Mouse (Mus musculus) bone marrow, adult 2 months (tissue): ENCODE results near the gene Pradc1. TPM values are rescaled to one million over a fixed set of nuclear protein-coding genes. Genes with fewer than 3 reads are reported as not detected.

Source experiments
- H3K27ac ChIP-seq: fragments of 200-500 bp; 2 replicates; pipeline ENCODE4 v1.5.1; 2012; ENCODE audit warnings: low read depth, mild to moderate bottlenecking, control low read depth, inconsistent platforms, low read length; ENCODE audit not compliant: control insufficient read depth, poor library complexity, insufficient read depth
- H3K4me1 ChIP-seq: fragments of 200-500 bp; 2 replicates; pipeline ENCODE4 v1.6.1; 2011; ENCODE audit warnings: low read length; ENCODE audit not compliant: control insufficient read depth, insufficient read depth
- H3K4me3 ChIP-seq: fragments of 200-500 bp; replicated peaks from 2 replicates; pipeline ENCODE3; 2011; ENCODE audit warnings: mild to moderate bottlenecking, low read depth, low read length, control low read depth; ENCODE audit not compliant: control insufficient read depth
- CTCF ChIP-seq: fragments of 200-500 bp; IDR thresholded peaks from 2 replicates; pipeline ENCODE4 v1.5.1; 2011; ENCODE audit warnings: low read length, control low read depth; ENCODE audit not compliant: control insufficient read depth, insufficient read depth
- POLR2A ChIP-seq: fragments of 200-500 bp; IDR thresholded peaks from 2 replicates; pipeline ENCODE4 v1.6.1; 2011; ENCODE audit warnings: low read depth, mild to moderate bottlenecking, control low read depth, low read length, borderline replicate concordance; ENCODE audit not compliant: control insufficient read depth
- WGBS: fragments of 180-500 bp; shearing (Covaris S2); methylation state at CpG from one replicate; pipeline ENCODE4 v1.1.7; 2018; 5-methylcytosine and 5-hydroxymethylcytosine counted together
- polyA plus RNA-seq: library from polyadenylated mRNA; stranded (reverse); fragments of >200 nt; gene quantifications from 2 replicates; pipeline ENCODE4 v1.2.4, GENCODE M21; 2011; ENCODE audit warnings: low replicate concordance; ENCODE audit not compliant: missing spikeins, insufficient read depth, insufficient read length

The Pradc1 gene
- 3.5 and 16.0 TPM in 2 replicates for polyA plus RNA-seq

DNA sequence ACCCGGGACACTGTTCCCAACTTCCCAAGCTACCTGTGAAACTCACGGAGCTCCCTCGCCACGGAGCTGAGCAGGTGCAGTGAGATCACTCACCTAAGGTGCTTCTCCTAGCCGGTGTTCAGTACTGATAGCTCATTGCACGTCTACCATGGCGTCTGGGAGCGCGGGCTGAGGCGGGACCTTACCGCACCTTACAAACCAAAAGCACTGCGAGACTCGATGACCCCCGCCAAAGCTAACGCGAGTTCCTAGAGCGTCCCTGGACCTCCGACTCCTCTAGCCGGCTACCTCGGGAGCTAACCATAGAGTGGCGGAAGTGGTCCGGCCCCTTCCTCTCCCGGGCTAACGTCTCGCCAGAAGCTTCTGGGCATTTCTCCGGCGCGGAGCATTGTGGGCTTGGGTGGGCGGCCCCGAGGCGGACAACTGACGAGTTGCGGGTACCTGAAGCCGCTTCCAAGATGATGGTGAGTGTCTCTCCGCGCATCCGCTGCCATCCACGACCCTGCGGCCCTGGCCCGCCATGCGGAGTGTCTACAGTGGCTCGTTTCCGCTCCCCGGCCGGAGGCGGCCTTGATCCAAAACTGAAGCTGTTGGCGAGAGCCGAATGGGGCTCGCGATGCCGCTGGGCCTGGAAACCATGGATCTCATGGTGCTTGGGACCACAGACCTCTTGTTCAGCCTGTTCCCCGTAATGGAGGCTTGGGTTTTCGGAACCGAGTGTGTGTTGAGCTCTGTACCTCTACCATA lies at the start of gene Pradc1:
TSS of gene Pradc1 (minus strand) at position 307 of the 747 bp plus-strand sequence.
- peak within 1 kb of the TSS; percentile 90 for H3K27ac ChIP-seq
- TF ChIP-seq POLR2A (peak; percentile 59; the same call in 1 of the 2 replicates), CTCF (peak; percentile 1; the same call in 1 of the 2 replicates)
- peak within 1 kb of the TSS; percentile 90 for H3K4me3 ChIP-seq
- no peaks in the 10 kb centered on the region; the same call in 1 of the 2 replicates for H3K4me1 ChIP-seq
- WGBS = under 1% methylated on average over 54 of the region's 54 CpGs

DNA sequence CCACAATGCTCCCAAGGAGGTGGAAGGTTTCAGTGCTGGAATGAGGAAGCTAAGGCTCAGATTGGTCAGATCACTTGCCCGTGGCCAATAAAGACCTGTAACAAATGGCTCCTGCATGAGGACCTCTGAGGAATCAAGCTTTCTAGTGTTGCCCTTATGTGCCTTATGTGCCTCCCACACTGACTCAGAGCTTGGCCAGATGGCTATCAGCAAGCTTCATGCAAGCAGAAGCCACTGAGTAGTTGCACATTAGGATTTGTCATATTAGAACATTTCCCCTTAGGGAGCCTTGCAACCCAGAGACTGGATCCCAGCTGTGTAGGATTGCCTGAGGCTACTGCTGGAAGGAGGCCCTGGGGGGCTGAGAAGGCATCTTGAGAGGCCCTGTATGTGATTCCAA lies 48.6 kb upstream of the Pradc1 start:
- WGBS = 61% methylated on average over 1 of the region's 1 CpGs
- Histone ChIP-seq H3K4me3 (no peak overlapping the region), H3K27ac (no peak overlapping the region), H3K4me1 (no peaks in the 10 kb centered on the region)
- TF ChIP-seq CTCF (no peak), POLR2A (no peak)

DNA sequence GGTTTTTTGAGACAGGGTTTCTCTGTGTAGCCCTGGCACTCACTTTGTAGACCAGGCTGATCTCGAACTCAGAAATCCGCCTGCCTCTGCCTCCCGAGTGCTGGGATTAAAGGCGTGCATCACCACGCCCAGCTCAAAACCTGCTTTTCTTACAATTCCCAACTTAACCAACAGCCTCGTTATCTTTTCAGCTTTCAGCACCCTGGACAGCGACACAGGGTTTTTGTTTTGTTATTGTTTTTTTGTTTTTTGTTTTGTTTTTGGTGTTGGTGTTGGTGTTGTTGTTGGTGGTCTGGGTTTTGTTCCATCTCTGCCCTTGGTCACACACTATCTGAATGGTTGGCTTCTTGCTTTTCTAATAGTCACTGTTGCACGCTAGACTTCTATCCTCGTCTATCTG lies 46.4 kb upstream of the Pradc1 start:
- no peak for TF ChIP-seq POLR2A
- Histone ChIP-seq H3K4me3 (no peak overlapping the region), H3K27ac (no peak overlapping the region), H3K4me1 (no peaks in the 10 kb centered on the region)
- 52% methylated on average over 9 of the region's 9 CpGs for WGBS

DNA sequence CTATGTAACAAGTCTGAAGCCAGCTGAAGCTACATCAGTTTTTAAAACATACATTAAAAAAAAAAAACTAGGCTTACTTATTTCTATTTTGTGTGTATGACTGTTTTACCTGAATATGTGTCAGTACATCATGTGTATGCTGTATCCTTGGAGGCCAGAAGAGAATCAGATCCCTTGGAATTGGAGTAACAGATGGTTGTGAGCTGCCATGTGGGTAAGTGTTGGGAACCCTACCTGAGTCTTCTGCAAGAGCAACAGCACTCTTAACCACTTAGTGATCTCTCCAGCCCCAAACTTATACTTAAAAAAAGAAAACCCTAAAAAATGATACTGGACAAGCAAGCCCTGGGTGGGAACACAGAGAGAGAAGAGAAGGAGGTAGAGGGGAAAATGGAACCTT lies 45.2 kb upstream of the Pradc1 start:
- Histone ChIP-seq H3K4me1 (no peaks in the 10 kb centered on the region), H3K4me3 (no peak overlapping the region), H3K27ac (no peak overlapping the region)
- TF ChIP-seq CTCF (no peak), POLR2A (no peak)

DNA sequence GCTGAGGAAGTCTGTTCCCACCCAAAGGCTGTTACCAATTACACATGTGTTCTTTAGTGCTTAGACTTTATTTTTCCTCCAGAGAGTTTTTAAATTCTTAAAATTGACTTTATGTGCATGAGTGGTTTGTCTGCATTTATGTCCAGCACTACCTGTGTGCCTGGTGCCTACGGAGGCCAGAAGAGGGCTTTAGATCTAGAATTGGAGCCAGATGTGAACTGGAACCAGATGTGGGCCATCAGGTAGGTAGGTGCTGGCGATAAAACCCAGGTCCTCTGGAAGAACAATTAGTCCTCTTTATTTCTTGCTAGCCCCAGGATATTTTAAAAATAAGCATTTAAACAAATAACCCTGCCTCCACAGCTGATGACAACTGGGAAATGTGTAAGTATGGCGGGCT lies 39.8 kb upstream of the Pradc1 start:
- 78% methylated on average over 3 of the region's 3 CpGs for WGBS
- TF ChIP-seq POLR2A (no peak), CTCF (no peak)

DNA sequence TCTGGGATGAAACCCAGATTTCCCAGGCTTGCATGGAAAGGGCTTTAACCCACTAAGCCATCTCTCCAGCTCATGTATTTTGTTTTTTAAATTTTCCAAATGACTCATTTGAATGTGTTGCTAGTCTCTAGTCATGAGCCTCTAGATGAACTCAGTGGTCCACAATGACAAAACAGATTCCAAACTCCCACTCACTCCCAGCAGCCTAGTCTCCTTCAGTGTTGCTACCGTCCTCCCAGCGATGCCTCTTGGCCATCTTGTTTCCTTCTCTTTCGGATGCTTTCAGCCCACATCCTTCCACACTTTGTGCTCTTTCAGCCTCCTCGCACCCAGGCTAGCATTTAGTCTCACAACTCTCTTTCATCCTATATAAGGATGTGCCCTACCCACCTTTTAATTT lies 38.5 kb upstream of the Pradc1 start:
- TF ChIP-seq CTCF = no peak
- no peak for TF ChIP-seq POLR2A
- Histone ChIP-seq H3K4me3 (no peak overlapping the region), H3K27ac (no peak overlapping the region), H3K4me1 (no peaks in the 10 kb centered on the region)
- 71% methylated on average over 4 of the region's 4 CpGs for WGBS

More for the DNA sequence above, 39.8 kb upstream of the Pradc1 start:
- H3K4me3 ChIP-seq = no peak overlapping the region
- no peaks in the 10 kb centered on the region for H3K4me1 ChIP-seq
- no peak overlapping the region for H3K27ac ChIP-seq

DNA sequence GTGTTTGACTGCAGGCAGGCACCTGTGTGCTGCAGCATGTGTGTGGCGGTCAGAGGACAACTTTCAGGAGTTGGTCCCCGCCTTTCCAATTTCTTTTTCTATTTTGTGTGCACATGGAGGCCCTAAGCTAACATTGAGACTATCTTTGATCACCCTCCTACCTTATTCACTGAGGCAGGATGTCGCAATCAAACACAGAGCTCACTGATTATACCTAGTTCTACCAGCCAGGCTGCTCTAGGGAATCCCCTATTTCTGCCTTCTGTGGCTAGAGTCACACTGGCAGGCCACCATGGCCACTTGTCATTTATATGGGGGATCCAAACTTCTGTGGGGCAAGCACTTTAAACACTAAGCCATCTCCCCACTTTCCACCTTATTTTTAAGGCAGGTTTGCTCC lies 37.9 kb upstream of the Pradc1 start:
- WGBS = 69% methylated on average over 3 of the region's 3 CpGs
- Histone ChIP-seq H3K27ac (no peak overlapping the region), H3K4me3 (no peak overlapping the region), H3K4me1 (no peaks in the 10 kb centered on the region)
- TF ChIP-seq POLR2A (no peak), CTCF (no peak)

DNA sequence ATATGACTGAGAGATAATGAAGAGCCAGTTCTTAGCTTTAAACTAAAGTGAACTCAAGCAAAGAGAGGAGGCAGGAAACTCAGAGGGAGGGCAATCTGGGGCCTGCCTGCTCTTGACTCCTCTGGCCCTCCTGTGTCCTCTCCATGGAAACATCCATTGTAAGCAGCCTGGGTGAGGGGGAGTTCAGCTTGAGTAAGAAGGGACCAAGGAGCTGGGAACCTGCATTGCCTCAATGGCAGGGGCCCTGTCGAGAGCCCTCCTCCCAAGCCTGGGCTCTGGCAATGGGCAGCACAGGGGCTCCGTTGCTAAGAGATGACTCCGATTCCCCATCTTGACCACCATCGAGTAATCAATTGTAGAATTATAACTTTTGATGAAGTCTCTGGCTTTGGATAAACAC lies 36.7 kb upstream of the Pradc1 start:
- Histone ChIP-seq H3K27ac (no peak overlapping the region), H3K4me3 (no peak overlapping the region), H3K4me1 (no peaks in the 10 kb centered on the region)
- WGBS = 82% methylated on average over 4 of the region's 4 CpGs
- TF ChIP-seq POLR2A = no peak
- TF ChIP-seq CTCF = no peak
